Mouse (Mus musculus) intestine, embryonic 14.5 days (tissue): Measurements from ENCODE around the gene Gpc5. TPM values are rescaled to one million over a fixed set of nuclear protein-coding genes. Genes with fewer than 3 reads are reported as not detected.

Source experiments
- ATAC-seq: fragments of 200-750 bp; cut with Nextera tagmentation; replicated peaks from 2 replicates; pipeline ENCODE4 v1.8.0; 2017; ENCODE audit warnings: low read depth, moderate number of reproducible peaks, moderate TSS enrichment, moderate library complexity; ENCODE audit not compliant: low FRiP score, low TSS enrichment
- DNase-seq: peaks from one replicate; pipeline ENCODE4 v3.0.0-alpha.2; 2018; ENCODE audit warnings: low spot score
- H3K27ac ChIP-seq: fragments of 300-500 bp; sonication (generic); 2 replicates; pipeline ENCODE4 v1.5.1; 2014; ENCODE audit warnings: low read depth, mild to moderate bottlenecking, control low read depth
- H3K27me3 ChIP-seq: fragments of 300-500 bp; sonication (generic); replicated peaks from 2 replicates; pipeline ENCODE4 v1.6.1; 2014; ENCODE audit warnings: low read length, control low read depth; ENCODE audit not compliant: control insufficient read depth, insufficient read depth
- H3K36me3 ChIP-seq: fragments of 300-500 bp; sonication (generic); 2 replicates; pipeline ENCODE4 v1.6.1; 2014; ENCODE audit warnings: low read length, control low read depth; ENCODE audit not compliant: control insufficient read depth, insufficient read depth
- H3K4me1 ChIP-seq: fragments of 300-500 bp; sonication (generic); replicated peaks from 2 replicates; pipeline ENCODE4 v1.6.1; 2014; ENCODE audit warnings: low read length, control low read depth, mixed read lengths; ENCODE audit not compliant: control insufficient read depth, insufficient read depth
- H3K4me2 ChIP-seq: fragments of 300-500 bp; sonication (generic); 2 replicates; pipeline ENCODE4 v1.6.1; 2014; ENCODE audit warnings: low read length
- H3K4me3 ChIP-seq: fragments of 300-500 bp; sonication (generic); 2 replicates; pipeline ENCODE4 v1.5.1; 2014; ENCODE audit warnings: low read depth, low read length, control low read depth, mixed read lengths
- H3K9ac ChIP-seq: fragments of 300-500 bp; sonication (generic); 2 replicates; pipeline ENCODE4 v1.6.1; 2014; ENCODE audit warnings: mild to moderate bottlenecking, low read length
- H3K9me3 ChIP-seq: fragments of 300-500 bp; sonication (generic); 2 replicates; pipeline ENCODE4 v1.6.1; 2016; ENCODE audit warnings: low read length, control low read depth; ENCODE audit not compliant: control insufficient read depth
- WGBS: fragments of 180-500 bp; shearing (Covaris S2); extraction: QIAGEN DNeasy Blood & Tissue Kit; methylation state at CpG from one replicate; pipeline ENCODE4 v1.1.7; 2014; 5-methylcytosine and 5-hydroxymethylcytosine counted together
- polyA plus RNA-seq: library from polyadenylated mRNA; unstranded; fragments of >200 nt; fragmentation: Nextera tagmentation; extraction: Ambion mirVana; gene quantifications from 2 replicates; pipeline ENCODE4 v1.2.1, GENCODE M21; 2014

Gene Gpc5
- polyA plus RNA-seq, 1 experiment from 2014 or later, result 0.24 TPM

GRCm38 (mm10) chr14:116456211-116456610 is 1364.2 kb downstream of the Gpc5 start:
- H3K27me3 ChIP-seq, result no peaks in the 10 kb centered on the region
- WGBS, result 30% methylated on average over 4 of the region's 4 CpGs
- no peak overlapping the region for H3K4me2 ChIP-seq
- no peak overlapping the region for H3K9ac ChIP-seq
- no peaks in the 10 kb centered on the region for H3K36me3 ChIP-seq
- DNase-seq, result no peak
- peaks cover 3% of the 10 kb centered on the region; the same call in 1 of the 2 replicates for H3K4me1 ChIP-seq
- H3K4me3 ChIP-seq, result no peak overlapping the region
- no peak overlapping the region for H3K27ac ChIP-seq
- H3K9me3 ChIP-seq, result no peaks in the 10 kb centered on the region
- no peak for ATAC-seq

- DNase-seq, result no peak
- Histone ChIP-seq H3K4me2 (no peak overlapping the region), H3K27ac (no peak overlapping the region), H3K9ac (no peak overlapping the region), H3K9me3 (no peaks in the 10 kb centered on the region), H3K4me1 (no peaks in the 10 kb centered on the region), H3K36me3 (no peaks in the 10 kb centered on the region), H3K27me3 (no peaks in the 10 kb centered on the region), H3K4me3 (no peak overlapping the region)
- 84% methylated on average over 8 of the region's 8 CpGs for WGBS
- no peak for ATAC-seq
Measured at GRCm38 (mm10) chr14:116473378-116474179, 1381.6 kb downstream of the Gpc5 start.

- 50% methylated on average over 1 of the region's 1 CpGs for WGBS
Measured at GRCm38 (mm10) chr14:116494285-116494850, 1402.4 kb downstream of the Gpc5 start.

GRCm38 (mm10) chr14:116538216-116538615 is 1446.2 kb downstream of the Gpc5 start:
- H3K4me2 ChIP-seq, result no peak overlapping the region
- no peak for ATAC-seq
- no peaks in the 10 kb centered on the region for H3K36me3 ChIP-seq
- WGBS, result 82% methylated on average over 3 of the region's 3 CpGs
- no peaks in the 10 kb centered on the region for H3K4me1 ChIP-seq
- H3K9me3 ChIP-seq, result no peaks in the 10 kb centered on the region
- no peak overlapping the region for H3K4me3 ChIP-seq
- DNase-seq, result no peak
- no peak overlapping the region for H3K9ac ChIP-seq
- no peak overlapping the region for H3K27ac ChIP-seq
- no peaks in the 10 kb centered on the region for H3K27me3 ChIP-seq

More at GRCm38 (mm10) chr14:116494285-116494850, 1402.4 kb downstream of the Gpc5 start:
- DNase-seq (no peak), ATAC-seq (no peak)
- Histone ChIP-seq H3K4me3 (no peak overlapping the region), H3K9me3 (no peaks in the 10 kb centered on the region), H3K4me1 (no peaks in the 10 kb centered on the region), H3K27me3 (no peaks in the 10 kb centered on the region), H3K4me2 (no peak overlapping the region), H3K9ac (no peak overlapping the region), H3K27ac (no peak overlapping the region), H3K36me3 (no peaks in the 10 kb centered on the region)

- DNase-seq, result no peak
- Histone ChIP-seq H3K9ac (no peak overlapping the region), H3K36me3 (no peaks in the 10 kb centered on the region), H3K4me3 (no peak overlapping the region), H3K4me1 (no peaks in the 10 kb centered on the region), H3K27ac (no peak overlapping the region), H3K4me2 (no peak overlapping the region), H3K27me3 (no peaks in the 10 kb centered on the region), H3K9me3 (no peaks in the 10 kb centered on the region)
- no peak for ATAC-seq
Measured at GRCm38 (mm10) chr14:116543746-116544145, 1451.7 kb downstream of the Gpc5 start.

- 39% methylated on average over 5 of the region's 5 CpGs for WGBS
- Histone ChIP-seq H3K4me2 (no peak overlapping the region), H3K4me1 (no peaks in the 10 kb centered on the region), H3K4me3 (no peak overlapping the region), H3K27ac (0 out of 2 replicates have a peak overlapping the region, but pooled peaks have one; percentile 16), H3K9me3 (no peaks in the 10 kb centered on the region), H3K9ac (no peak overlapping the region), H3K27me3 (no peaks in the 10 kb centered on the region), H3K36me3 (no peaks in the 10 kb centered on the region)
- ATAC-seq (no peak), DNase-seq (no peak)
Measured at GRCm38 (mm10) chr14:116551401-116551800, 1459.4 kb downstream of the Gpc5 start.

GRCm38 (mm10) chr14:116553316-116553715 is 1461.3 kb downstream of the Gpc5 start:
- H3K36me3 ChIP-seq, result no peaks in the 10 kb centered on the region
- H3K27me3 ChIP-seq, result no peaks in the 10 kb centered on the region
- 58% methylated on average over 7 of the region's 7 CpGs for WGBS
- H3K9me3 ChIP-seq, result no peaks in the 10 kb centered on the region
- no peaks in the 10 kb centered on the region for H3K4me1 ChIP-seq
- H3K4me3 ChIP-seq, result no peak overlapping the region
- ATAC-seq, result no peak
- DNase-seq, result no peak
- no peak overlapping the region for H3K9ac ChIP-seq
- no peak overlapping the region for H3K4me2 ChIP-seq
- no peak overlapping the region for H3K27ac ChIP-seq

- H3K27me3 ChIP-seq, result no peaks in the 10 kb centered on the region
- no peak overlapping the region for H3K4me2 ChIP-seq
- H3K36me3 ChIP-seq, result no peaks in the 10 kb centered on the region
- H3K4me3 ChIP-seq, result no peak overlapping the region
- WGBS, result 56% methylated on average over 9 of the region's 9 CpGs
- no peaks in the 10 kb centered on the region for H3K9me3 ChIP-seq
- peak overlapping the region; percentile 47; the same call in 1 of the 2 replicates for H3K27ac ChIP-seq
- no peak for DNase-seq
- ATAC-seq, result no peak
- no peak overlapping the region for H3K9ac ChIP-seq
- H3K4me1 ChIP-seq, result no peaks in the 10 kb centered on the region
Measured at GRCm38 (mm10) chr14:116558141-116558800, 1466.3 kb downstream of the Gpc5 start.
